Mouse (Mus musculus) myocyte (in vitro differentiated cells): ENCODE results near the gene Rhox12.

Experiments
- E2F4 ChIP-seq: IDR thresholded peaks from one replicate; pipeline ENCODE4 v1.6.1; 2011; ENCODE audit warnings: mild to moderate bottlenecking, control low read depth, moderate library complexity; ENCODE audit not compliant: insufficient read depth
- MYOG ChIP-seq, 3 experiments: IDR thresholded peaks; one replicate each; pipeline ENCODE4 v1.6.1; 2011; ENCODE audit warnings: control low read depth in 2 of 3, low read depth in 2 of 3, mild to moderate bottlenecking in 2 of 3; ENCODE audit not compliant: insufficient read length in 2 of 3, control insufficient read depth in 1 of 3, insufficient read depth in 1 of 3
- POLR2A ChIP-seq: IDR thresholded peaks from one replicate; pipeline ENCODE4 v1.6.1; 2011; ENCODE audit warnings: low read depth, mild to moderate bottlenecking, control low read depth, moderate library complexity; ENCODE audit not compliant: insufficient read length
- USF1 ChIP-seq: IDR thresholded peaks from one replicate; pipeline ENCODE4 v1.6.1; 2011; ENCODE audit warnings: low read depth, mild to moderate bottlenecking, control low read depth, moderate library complexity

- TF ChIP-seq E2F4 (no peak), POLR2A (no peak), MYOG (IDR thresholded peaks at IDR 0.05; ENCODE audit: control insufficient read depth in 1 of 3, insufficient read depth in 1 of 3, insufficient read length in 2 of 3, low read depth in 2 of 3) (no peak), USF1 (no peak)
Observed at GRCm38 (mm10) chrX:38159097-38159496, 48.4 kb upstream of the Rhox12 start.
